ENCODE assay signal across 16 mouse cellular contexts in genomic region chr13:4046113-4046512, GRCm38 (mm10). TPM values are rescaled to one million over a fixed set of nuclear protein-coding genes. Genes with fewer than 3 reads are reported as not detected.
"Had no signal": no experiment of that assay in that cellular context is flagged by ENCODE, and none has a peak within 500 bp of the region (broad histone marks: within the 10 kb centered on the region; RNA-seq: fewer than 3 reads in every experiment).

No protein-coding gene starts in this region.

- H3K36me3 ChIP-seq: midbrain, embryonic 13.5 days; midbrain, embryonic 15.5 days; neural tube, embryonic 12.5 days; stomach, embryonic 15.5 days had no signal

- H3K4me1 ChIP-seq: midbrain, embryonic 13.5 days; midbrain, embryonic 15.5 days; neural tube, embryonic 12.5 days; stomach, embryonic 15.5 days had no signal

- H3K27ac ChIP-seq: midbrain, embryonic 13.5 days; midbrain, embryonic 15.5 days; neural tube, embryonic 12.5 days; stomach, embryonic 15.5 days; stomach, postnatal 0 days had no signal

- H3K9ac ChIP-seq: lung, embryonic 14.5 days; midbrain, embryonic 13.5 days; midbrain, embryonic 15.5 days; neural tube, embryonic 12.5 days; stomach, embryonic 15.5 days had no signal

- H3K27me3 ChIP-seq: midbrain, embryonic 13.5 days; midbrain, embryonic 15.5 days; neural tube, embryonic 12.5 days; stomach, embryonic 15.5 days had no signal

- H3K4me3 ChIP-seq: midbrain, embryonic 13.5 days; midbrain, embryonic 15.5 days; neural tube, embryonic 12.5 days; stomach, embryonic 15.5 days had no signal

- DNase-seq: lung, adult 18-20 months; lung, embryonic 14.5 days; lung, postnatal 10 days; lung, postnatal 4 days; right cerebral cortex, postnatal 14 days; thymus, adult 2 months; thymus, postnatal 14 days; thymus, postnatal 36 days had no signal

RNA-seq across cellular contexts. Expression of gene Akr1c14, which starts 2.7 kb away (rescaled TPM):
- total RNA-seq: megakaryocyte, adult 5-6 weeks; monocyte, adult 5-6 weeks; neutrophil, adult 5-6 weeks had no signal
